Mouse (Mus musculus) neural tube, embryonic 13.5 days (tissue): ENCODE data around the gene Pfas. TPM values are rescaled to one million over a fixed set of nuclear protein-coding genes. Genes with fewer than 3 reads are reported as not detected.
A peak's percentile ranks its signal among the peaks of the same experiment; 100 is the strongest.

Experiments
- ATAC-seq: fragments of 200-750 bp; cut with Nextera tagmentation; 2 replicates; pipeline ENCODE4 v1.8.0; 2017; ENCODE audit warnings: low read depth, mild to moderate bottlenecking, moderate TSS enrichment, moderate library complexity
- H3K27ac ChIP-seq: fragments of 300-500 bp; sonication (generic); replicated peaks from 2 replicates; pipeline ENCODE4 v1.5.1; 2015; ENCODE audit warnings: moderate library complexity, mild to moderate bottlenecking, inconsistent platforms
- H3K27me3 ChIP-seq: fragments of 300-500 bp; sonication (generic); 2 replicates; pipeline ENCODE4 v1.6.1; 2015; ENCODE audit warnings: mild to moderate bottlenecking, inconsistent platforms
- H3K36me3 ChIP-seq: fragments of 300-500 bp; sonication (generic); 2 replicates; pipeline ENCODE4 v1.6.1; 2015; ENCODE audit warnings: mild to moderate bottlenecking, inconsistent platforms
- H3K4me1 ChIP-seq: fragments of 300-500 bp; sonication (generic); replicated peaks from 2 replicates; pipeline ENCODE4 v1.6.1; 2015; ENCODE audit warnings: inconsistent platforms
- H3K4me2 ChIP-seq: fragments of 300-500 bp; sonication (generic); 2 replicates; pipeline ENCODE4 v1.6.1; 2015; ENCODE audit warnings: inconsistent platforms, mild to moderate bottlenecking, moderate library complexity
- H3K4me3 ChIP-seq: fragments of 300-500 bp; sonication (generic); 2 replicates; pipeline ENCODE4 v1.5.1; 2015; ENCODE audit warnings: mild to moderate bottlenecking, inconsistent platforms
- H3K9ac ChIP-seq: fragments of 300-500 bp; sonication (generic); 2 replicates; pipeline ENCODE4 v1.6.1; 2015; ENCODE audit warnings: moderate library complexity, mild to moderate bottlenecking, inconsistent platforms
- H3K9me3 ChIP-seq: fragments of 300-500 bp; sonication (generic); 2 replicates; pipeline ENCODE4 v1.6.1; 2016; ENCODE audit warnings: inconsistent platforms
- WGBS: fragments of 180-500 bp; shearing (Covaris S2); methylation state at CpG from one replicate; pipeline ENCODE4 v1.1.7; 2015; 5-methylcytosine and 5-hydroxymethylcytosine counted together
- polyA plus RNA-seq: library from polyadenylated mRNA; unstranded; fragments of >200 nt; fragmentation: Nextera tagmentation; extraction: Ambion mirVana; gene quantifications from 2 replicates; pipeline ENCODE4 v1.2.1, GENCODE M21; 2015

Pfas gene
- polyA plus RNA-seq, 1 experiment from 2014 or later, result 19.1 TPM

- H3K9me3 ChIP-seq, result no peaks in the 10 kb centered on the region
- H3K9ac ChIP-seq, result peak overlapping the region; percentile 79
- H3K4me3 ChIP-seq, result peak overlapping the region; percentile 70
- 0 out of 2 replicates have a peak, but pooled peaks have one; percentile 11 for ATAC-seq
- peaks cover 30% of the 10 kb centered on the region for H3K36me3 ChIP-seq
- under 1% methylated on average over 34 of the region's 34 CpGs for WGBS
- peak overlapping the region; percentile 59 for H3K4me2 ChIP-seq
- peaks cover 32% of the 10 kb centered on the region for H3K4me1 ChIP-seq
- no peaks in the 10 kb centered on the region for H3K27me3 ChIP-seq
- H3K27ac ChIP-seq, result peak overlapping the region; percentile 87
Observed at GRCm38 (mm10) chr11:69037231-69038061, 29.2 kb upstream of the Pfas start.

- no peaks in the 10 kb centered on the region for H3K27me3 ChIP-seq
- peaks cover 32% of the 10 kb centered on the region for H3K4me1 ChIP-seq
- peak; percentile 15; the same call in 1 of the 2 replicates for ATAC-seq
- H3K9me3 ChIP-seq, result no peaks in the 10 kb centered on the region
- 10% methylated on average over 20 of the region's 20 CpGs for WGBS
- peak overlapping the region; percentile 87 for H3K27ac ChIP-seq
- peaks cover 33% of the 10 kb centered on the region for H3K36me3 ChIP-seq
- H3K4me3 ChIP-seq, result peak overlapping the region; percentile 70
- peak overlapping the region; percentile 79 for H3K9ac ChIP-seq
- H3K4me2 ChIP-seq, result peak overlapping the region; percentile 59
Observed at GRCm38 (mm10) chr11:69036486-69037230, 28.4 kb upstream of the Pfas start.

- Histone ChIP-seq H3K4me1 (peaks cover 32% of the 10 kb centered on the region), H3K9ac (peak overlapping the region; percentile 43; the same call in 1 of the 2 replicates), H3K4me3 (peak overlapping the region; percentile 70), H3K4me2 (peak overlapping the region; percentile 59), H3K27me3 (no peaks in the 10 kb centered on the region), H3K36me3 (peaks cover 41% of the 10 kb centered on the region), H3K27ac (peak overlapping the region; percentile 73), H3K9me3 (no peaks in the 10 kb centered on the region)
- 7% methylated on average over 8 of the region's 8 CpGs for WGBS
- ATAC-seq, result no peak
Observed at GRCm38 (mm10) chr11:69035849-69036248, 27.6 kb upstream of the Pfas start.

GRCm38 (mm10) chr11:69035411-69035810 lies 27.2 kb upstream of the Pfas start:
- WGBS, result 82% methylated on average over 9 of the region's 9 CpGs
- Histone ChIP-seq H3K27ac (peak overlapping the region; percentile 73), H3K4me2 (peak overlapping the region; percentile 59), H3K4me1 (peaks cover 32% of the 10 kb centered on the region), H3K9ac (peak overlapping the region; percentile 43; the same call in 1 of the 2 replicates), H3K27me3 (no peaks in the 10 kb centered on the region), H3K36me3 (peaks cover 45% of the 10 kb centered on the region), H3K4me3 (peak overlapping the region; percentile 70; the same call in 1 of the 2 replicates), H3K9me3 (no peaks in the 10 kb centered on the region)
- ATAC-seq, result no peak

GRCm38 (mm10) chr11:69034585-69034984 lies 26.3 kb upstream of the Pfas start:
- Histone ChIP-seq H3K9ac (no peak overlapping the region), H3K27ac (no peak overlapping the region), H3K27me3 (no peaks in the 10 kb centered on the region), H3K4me2 (no peak overlapping the region), H3K36me3 (peaks cover 53% of the 10 kb centered on the region), H3K4me3 (no peak overlapping the region), H3K4me1 (peaks cover 31% of the 10 kb centered on the region), H3K9me3 (no peaks in the 10 kb centered on the region)
- ATAC-seq, result no peak
- 97% methylated on average over 3 of the region's 3 CpGs for WGBS

GRCm38 (mm10) chr11:69033552-69033951 lies 25.3 kb upstream of the Pfas start:
- Histone ChIP-seq H3K9me3 (no peaks in the 10 kb centered on the region), H3K4me1 (peaks cover 21% of the 10 kb centered on the region), H3K27ac (no peak overlapping the region), H3K9ac (no peak overlapping the region), H3K4me3 (no peak overlapping the region), H3K36me3 (peaks cover 63% of the 10 kb centered on the region), H3K27me3 (no peaks in the 10 kb centered on the region), H3K4me2 (no peak overlapping the region)
- no peak for ATAC-seq
- WGBS, result 83% methylated on average over 9 of the region's 9 CpGs

- WGBS, result 66% methylated on average over 2 of the region's 2 CpGs
- H3K4me1 ChIP-seq, result no peaks in the 10 kb centered on the region
- no peak for ATAC-seq
Observed at GRCm38 (mm10) chr11:69028805-69029204, 20.5 kb upstream of the Pfas start.

GRCm38 (mm10) chr11:69026562-69026961 lies 18.3 kb upstream of the Pfas start:
- Histone ChIP-seq H3K9ac (no peak overlapping the region), H3K4me1 (no peaks in the 10 kb centered on the region), H3K36me3 (peaks cover 99% of the 10 kb centered on the region), H3K4me3 (no peak overlapping the region), H3K9me3 (no peaks in the 10 kb centered on the region), H3K4me2 (no peak overlapping the region), H3K27ac (no peak overlapping the region), H3K27me3 (no peaks in the 10 kb centered on the region)
- no peak for ATAC-seq
- 93% methylated on average over 3 of the region's 3 CpGs for WGBS

More at GRCm38 (mm10) chr11:69028805-69029204, 20.5 kb upstream of the Pfas start:
- Histone ChIP-seq H3K36me3 (peaks cover 95% of the 10 kb centered on the region), H3K9ac (no peak overlapping the region), H3K4me2 (no peak overlapping the region), H3K27ac (no peak overlapping the region), H3K4me3 (no peak overlapping the region), H3K9me3 (no peaks in the 10 kb centered on the region), H3K27me3 (no peaks in the 10 kb centered on the region)

- no peak for ATAC-seq
Observed at GRCm38 (mm10) chr11:69020691-69021090, 12.4 kb upstream of the Pfas start.

GRCm38 (mm10) chr11:69016755-69017154 lies 8.5 kb upstream of the Pfas start:
- H3K36me3 ChIP-seq, result peaks cover 10% of the 10 kb centered on the region
- peak overlapping the region; percentile 71 for H3K4me3 ChIP-seq
- no peaks in the 10 kb centered on the region for H3K27me3 ChIP-seq
- H3K9me3 ChIP-seq, result no peaks in the 10 kb centered on the region
- 70% methylated on average over 3 of the region's 3 CpGs for WGBS
- no peak for ATAC-seq
- peak overlapping the region; percentile 84 for H3K4me2 ChIP-seq
- peak overlapping the region; percentile 88 for H3K27ac ChIP-seq
- H3K9ac ChIP-seq, result peak overlapping the region; percentile 90
- peaks cover 21% of the 10 kb centered on the region for H3K4me1 ChIP-seq

More at GRCm38 (mm10) chr11:69020691-69021090, 12.4 kb upstream of the Pfas start:
- Histone ChIP-seq H3K27me3 (no peaks in the 10 kb centered on the region), H3K9me3 (no peaks in the 10 kb centered on the region), H3K4me2 (no peak overlapping the region), H3K36me3 (peaks cover 49% of the 10 kb centered on the region), H3K4me1 (peaks cover 11% of the 10 kb centered on the region), H3K27ac (no peak overlapping the region), H3K9ac (no peak overlapping the region), H3K4me3 (no peak overlapping the region)

GRCm38 (mm10) chr11:69015644-69016441 lies 7.6 kb upstream of the Pfas start, which contains the start of gene Ctc1:
Gene Ctc1 (plus strand): TSS chr11:69015911.
- Histone ChIP-seq H3K9me3 (no peaks in the 10 kb centered on the region), H3K4me1 (peaks cover 29% of the 10 kb centered on the region), H3K4me3 (peak within 1 kb of the TSS; percentile 71), H3K9ac (peak within 1 kb of the TSS; percentile 90), H3K27ac (peak within 1 kb of the TSS; percentile 88), H3K4me2 (peak within 1 kb of the TSS; percentile 84), H3K27me3 (no peaks in the 10 kb centered on the region), H3K36me3 (0 out of 2 replicates have a peak, but pooled peaks cover under 1% of the 10 kb centered on the region)
- 4% methylated on average over 38 of the region's 38 CpGs for WGBS
- peak; percentile 93 for ATAC-seq
